Mouse (Mus musculus) layer of hippocampus, adult 8-10 months (tissue): ENCODE data around the gene Olfr1387. TPM values are rescaled to one million over a fixed set of nuclear protein-coding genes. Genes with fewer than 3 reads are reported as not detected.
A peak's percentile ranks its signal among the peaks of the same experiment; 100 is the strongest.
"Not testable (repeated sequence)": the region's sequence is repeated elsewhere in the genome, so short reads cannot be mapped to it uniquely, and the experiment has no call there.

ENCODE experiments used
- DNase-seq, 2 experiments: peaks; one replicate each; pipeline ENCODE4 v3.0.0; 2022; ENCODE audit warnings: low spot score in 2 of 2
- total RNA-seq, 4 experiments: library from RNA; stranded (reverse); gene quantifications; 2 replicates each; pipeline ENCODE4 v1.2.4; 2022

Gene Olfr1387
- total RNA-seq: not detected

DNA sequence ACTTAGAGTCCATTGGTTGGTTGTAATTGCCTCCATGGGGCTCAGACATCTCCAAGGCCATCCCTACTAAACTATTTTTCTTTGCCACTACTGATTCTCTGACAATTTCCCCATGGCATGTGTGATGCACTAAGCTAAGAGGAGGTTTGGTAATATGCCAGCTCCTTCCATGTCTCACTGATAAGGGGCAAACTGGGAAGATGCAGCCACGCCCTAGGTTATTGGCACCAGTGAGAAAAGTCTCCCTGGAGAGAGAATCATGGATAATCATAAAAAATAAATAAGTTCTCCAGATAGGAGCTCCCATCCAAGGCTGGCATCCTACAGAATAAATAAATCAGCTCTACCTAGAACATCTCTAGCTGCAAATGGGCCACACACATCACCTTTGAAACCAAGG, at the start of gene Olfr1387:
Olfr1387 (plus strand) TSS at position 301 of the 400 bp plus-strand sequence.
- no peak for DNase-seq

- DNase-seq: no peak
Observed at GRCm38 (mm10) chr11:49406784-49407183, 48.4 kb upstream of the Olfr1387 start.

DNA sequence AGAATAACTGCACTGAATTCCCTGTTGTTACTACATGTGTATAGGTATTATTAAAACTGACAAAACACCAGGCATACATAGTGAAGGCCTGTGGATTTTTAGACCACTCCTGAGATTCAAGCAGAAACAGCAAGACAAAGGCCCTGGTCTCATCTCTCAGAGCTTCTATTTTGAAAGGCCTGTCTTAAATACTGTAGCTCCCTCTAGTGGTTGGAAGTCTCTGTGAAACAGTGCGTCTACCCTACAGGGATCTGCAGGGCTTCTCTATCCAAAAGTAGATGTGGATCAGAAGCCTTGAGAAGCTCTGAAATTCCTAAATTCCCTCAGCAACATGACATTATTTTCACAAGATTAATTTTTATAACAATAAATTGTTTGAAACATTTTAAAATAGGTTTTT, 44.6 kb upstream of the Olfr1387 start:
- DNase-seq: no peak

DNA sequence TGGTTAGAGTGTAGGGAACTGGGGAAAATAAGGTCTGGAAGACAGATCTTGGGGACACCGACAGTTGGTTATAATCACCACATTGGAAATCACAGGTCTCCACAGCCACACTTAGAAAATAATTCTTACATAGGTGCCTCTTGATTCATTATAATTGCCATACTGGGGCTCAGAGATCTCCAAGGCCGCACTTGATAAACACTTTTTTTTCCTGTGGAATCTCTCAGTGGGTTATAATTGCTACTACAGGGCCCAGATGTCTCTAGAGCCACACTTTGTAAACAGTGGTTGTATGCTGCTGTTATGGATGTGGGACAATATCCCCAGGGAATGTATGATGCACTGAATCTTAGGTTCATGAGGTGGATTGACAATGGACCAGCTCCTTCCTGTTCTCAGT, 32.4 kb upstream of the Olfr1387 start, which contains the start of gene Olfr1389:
Olfr1389 (plus strand) TSS at position 301 of the 400 bp plus-strand sequence.
- no peak for DNase-seq

DNA sequence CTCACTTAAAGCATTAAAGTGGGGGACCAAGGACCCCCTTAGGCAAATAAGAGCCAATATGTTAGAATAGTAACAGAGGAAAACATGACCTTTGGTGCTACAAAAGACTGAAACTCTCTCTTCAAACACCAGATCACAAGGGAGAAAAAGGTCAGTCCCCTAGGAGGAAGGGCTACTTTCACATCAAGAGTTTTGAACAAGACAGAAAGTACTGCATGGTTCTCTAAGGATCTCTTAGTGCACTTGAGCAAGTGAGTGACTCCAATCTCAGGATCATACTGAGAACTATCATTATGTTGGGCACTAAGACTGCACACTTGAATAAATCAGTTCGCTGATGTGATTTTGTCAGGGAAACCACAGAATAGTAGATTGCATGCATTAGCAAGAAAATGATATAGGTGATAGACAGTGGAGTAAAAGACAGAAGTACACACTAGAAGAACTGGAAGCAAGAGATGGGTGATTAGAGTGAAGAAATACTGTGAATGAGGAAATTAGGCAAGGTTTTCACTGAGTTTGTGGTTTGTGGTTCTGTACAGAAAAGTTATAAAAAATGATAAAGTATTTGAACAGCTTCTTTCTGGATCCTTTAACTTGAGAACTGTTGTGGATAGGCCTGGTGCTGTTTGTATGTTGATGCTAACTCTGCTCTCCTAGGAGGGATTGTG, 29.8 kb upstream of the Olfr1387 start:
- DNase-seq: no peak

GRCm38 (mm10) chr11:49429641-49430040, 25.5 kb upstream of the Olfr1387 start:
- DNase-seq: peak; percentile 9 to 29

- peak in 1 of 2 experiments; percentile 6 for DNase-seq
Observed at GRCm38 (mm10) chr11:49436411-49436810, 18.7 kb upstream of the Olfr1387 start, which contains the start of gene Olfr1388. Gene Olfr1388, plus strand, starts transcription at chr11:49436624.

DNA sequence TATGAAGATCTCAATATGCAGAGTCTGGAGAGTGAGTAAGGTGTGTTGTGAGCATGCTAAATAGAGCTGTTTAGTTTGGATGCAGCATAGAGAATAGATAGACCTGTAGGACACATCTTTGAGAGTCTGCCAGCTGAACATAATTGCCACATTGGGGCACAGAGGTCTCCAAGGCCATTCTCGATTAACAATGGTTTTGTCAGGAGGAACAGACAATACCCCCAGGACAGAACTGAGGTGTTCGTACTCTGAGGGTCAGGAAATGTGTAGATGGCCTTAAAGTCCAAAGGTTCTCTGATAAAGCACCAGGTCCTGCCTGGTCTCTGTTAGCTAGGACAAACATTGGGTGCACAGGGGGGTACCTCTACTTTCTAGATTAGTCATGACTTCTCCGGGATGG, 9.6 kb downstream of the Olfr1387 start, which contains the start of gene Olfr1386:
Olfr1386 (plus strand) TSS at position 301 of the 400 bp plus-strand sequence.
- DNase-seq: not testable (repeated sequence)

- no peak for DNase-seq
Observed at GRCm38 (mm10) chr11:49485973-49486372, 30.8 kb downstream of the Olfr1387 start.

- not testable (repeated sequence) for DNase-seq
Observed at GRCm38 (mm10) chr11:49488770-49489169, 33.6 kb downstream of the Olfr1387 start, which contains the start of gene Olfr1385. Gene Olfr1385, plus strand, starts transcription at chr11:49489070.

Other genes with a start within 250 kb of the Olfr1387 start
- 10 to 100 TPM; 56.4 to 63.2 (median 59.5) TPM for gene Mgat1, start 211.2 kb upstream of the Olfr1387 start, total RNA-seq
- not detected for gene Olfr1393, start 177.0 kb upstream of the Olfr1387 start, total RNA-seq
- gene Olfr1392, start 170.1 kb upstream of the Olfr1387 start, total RNA-seq: not detected
- gene Olfr10, start 150.6 kb upstream of the Olfr1387 start, total RNA-seq: not detected
- not detected for gene Olfr1391, start 132.6 kb upstream of the Olfr1387 start, total RNA-seq
- gene Olfr1390, start 120.2 kb upstream of the Olfr1387 start, total RNA-seq: not detected
- not detected for gene Olfr1389, start 32.3 kb upstream of the Olfr1387 start, total RNA-seq
- under 1 TPM; 0.25 to 0.41 (median 0.31) TPM for gene Olfr1388, start 18.7 kb upstream of the Olfr1387 start, total RNA-seq
- gene Olfr1386, start 9.7 kb downstream of the Olfr1387 start, total RNA-seq: not detected
- under 1 TPM in 2 of 4 experiments, not detected in 2; 0.11 to 0.18 TPM for gene Olfr1385, start 33.7 kb downstream of the Olfr1387 start, total RNA-seq
- gene Olfr1384, start 51.4 kb downstream of the Olfr1387 start, total RNA-seq: not detected
- gene Olfr1383, start 64.3 kb downstream of the Olfr1387 start, total RNA-seq: 1 to 10 TPM in 1 of 4 experiments, under 1 TPM in 1, not detected in 2; 0.56 to 1.2 TPM
- gene Olfr1382, start 72.9 kb downstream of the Olfr1387 start, total RNA-seq: not detected
- not detected for gene Olfr1381, start 88.1 kb downstream of the Olfr1387 start, total RNA-seq
- not detected for gene Olfr1380, start 101.5 kb downstream of the Olfr1387 start, total RNA-seq
- gene Flt4, start 153.9 kb downstream of the Olfr1387 start, total RNA-seq: 1 to 10 TPM; 1.9 to 2.8 (median 2.3) TPM
- not detected for gene Scgb3a1, start 208.3 kb downstream of the Olfr1387 start, total RNA-seq